Mouse (Mus musculus) frontal cortex, adult 2 months (tissue): Measurements from ENCODE around the gene Smpd3. TPM values are rescaled to one million over a fixed set of nuclear protein-coding genes. Genes with fewer than 3 reads are reported as not detected.

Experiments used
- DNase-seq, 2 experiments: peaks; one replicate each; pipeline ENCODE4 v3.0.0; 2022; ENCODE audit warnings: low spot score in 1 of 2; ENCODE audit errors: extremely low spot score in 1 of 2
- polyA plus RNA-seq: library from polyadenylated mRNA; depleted of rRNA; stranded (reverse); fragments of >200 nt; gene quantifications from 2 replicates; pipeline ENCODE4 v1.2.3, GENCODE M21; 2012

Smpd3 gene
- polyA plus RNA-seq, 1 experiment, result 20.7 TPM

DNA sequence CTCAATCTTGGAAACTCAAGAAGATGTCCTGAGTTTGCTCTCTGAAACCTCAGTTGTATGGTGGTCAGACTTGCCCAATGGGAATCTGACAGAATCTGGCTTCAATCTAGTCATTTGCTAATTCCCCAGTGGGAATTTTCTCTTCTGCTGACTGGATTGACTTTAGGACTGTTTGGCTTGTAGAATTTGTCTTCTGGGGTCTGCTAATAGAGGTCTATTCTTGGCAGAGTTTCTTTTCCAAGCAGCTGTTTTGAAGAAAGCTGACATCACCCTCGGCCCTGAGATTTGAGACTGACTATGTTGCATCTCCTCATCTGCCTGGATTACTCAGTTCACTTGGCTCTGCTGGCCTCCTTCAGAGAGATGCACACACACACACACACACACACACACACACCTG is 38.9 kb downstream of the Smpd3 start:
- DNase-seq, result no peak

DNA sequence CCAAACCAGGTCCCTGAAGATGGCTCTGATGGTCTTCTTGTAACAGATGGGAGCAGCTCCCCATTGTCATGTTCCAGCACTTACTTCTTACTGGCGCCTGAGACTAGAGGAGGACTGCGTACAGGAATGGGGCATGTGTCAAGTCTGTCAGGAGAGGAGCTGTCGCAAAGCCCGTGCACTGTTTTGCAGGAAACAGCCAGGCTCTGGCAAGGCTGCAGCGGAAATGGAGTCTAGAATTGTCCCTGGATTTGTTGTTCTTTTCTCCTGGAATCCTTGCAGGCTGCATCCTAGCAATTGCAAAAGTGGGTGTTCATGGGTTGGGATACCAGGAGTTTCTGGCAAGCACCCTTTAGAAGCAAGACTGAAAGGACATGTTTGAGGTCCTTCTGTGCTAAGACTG is 39.5 kb downstream of the Smpd3 start:
- no peak for DNase-seq

DNA sequence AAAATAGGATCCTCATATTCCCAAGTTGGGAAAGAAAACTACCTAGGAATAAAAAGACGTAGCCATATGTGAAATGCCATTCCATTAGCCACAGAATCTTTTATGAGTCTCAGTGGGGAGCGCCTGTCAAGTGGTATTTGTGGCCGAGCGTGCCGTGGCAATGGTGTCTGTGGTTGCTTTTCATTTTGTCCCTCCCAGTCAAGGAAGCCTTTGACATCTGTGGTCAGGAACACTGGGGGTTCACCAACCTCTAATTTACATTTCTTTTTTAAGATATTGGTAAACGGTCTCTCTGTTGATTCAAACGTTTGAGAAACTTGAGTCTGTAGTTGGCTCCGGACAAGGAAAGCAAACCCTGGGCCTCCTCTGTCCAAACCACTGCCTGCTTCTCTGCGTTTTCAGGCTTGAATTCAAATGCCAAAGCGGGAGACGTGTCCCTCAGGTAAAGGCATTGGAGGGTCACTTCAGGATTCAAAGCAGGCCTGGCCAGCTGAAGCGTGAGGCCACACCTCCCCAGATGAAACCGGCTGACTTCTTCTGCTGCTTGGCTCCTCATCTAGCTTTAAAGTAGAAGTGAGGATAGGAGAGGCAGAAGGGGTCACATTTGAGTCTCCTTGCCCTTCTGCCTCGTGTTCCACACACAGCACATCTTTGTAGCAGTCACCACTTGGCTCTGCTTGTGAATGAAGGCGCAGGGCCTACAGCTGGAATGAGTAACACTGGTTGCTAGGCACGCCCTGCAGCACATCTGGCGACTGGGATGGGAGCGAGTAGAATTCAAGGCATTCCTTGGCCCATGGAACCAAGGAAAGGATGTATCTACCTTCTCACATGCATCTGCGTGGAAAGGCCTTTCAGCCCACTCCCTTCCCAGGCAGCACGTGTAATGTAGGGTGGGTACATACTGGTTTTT is 45.0 kb downstream of the Smpd3 start:
- no peak for DNase-seq

DNA sequence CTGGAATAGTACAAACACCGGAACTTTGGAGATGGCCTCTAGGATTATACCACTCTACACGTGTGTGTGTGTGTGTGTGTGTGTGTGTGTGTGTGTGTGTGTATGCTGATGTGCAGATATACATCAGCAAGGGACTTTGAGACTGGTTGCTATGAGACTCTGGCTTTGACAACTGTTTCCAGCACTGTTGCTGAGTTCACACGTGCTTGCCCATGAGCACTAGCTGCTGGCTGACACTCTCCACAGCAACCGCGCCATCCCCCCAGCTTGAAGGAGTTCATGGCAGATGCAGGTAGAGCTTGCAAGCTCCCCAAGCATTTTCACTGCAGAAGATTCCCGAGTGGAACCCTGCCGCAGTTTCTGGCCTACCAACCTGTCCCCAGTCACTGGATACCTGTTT is 48.3 kb downstream of the Smpd3 start:
- DNase-seq, result no peak

DNA sequence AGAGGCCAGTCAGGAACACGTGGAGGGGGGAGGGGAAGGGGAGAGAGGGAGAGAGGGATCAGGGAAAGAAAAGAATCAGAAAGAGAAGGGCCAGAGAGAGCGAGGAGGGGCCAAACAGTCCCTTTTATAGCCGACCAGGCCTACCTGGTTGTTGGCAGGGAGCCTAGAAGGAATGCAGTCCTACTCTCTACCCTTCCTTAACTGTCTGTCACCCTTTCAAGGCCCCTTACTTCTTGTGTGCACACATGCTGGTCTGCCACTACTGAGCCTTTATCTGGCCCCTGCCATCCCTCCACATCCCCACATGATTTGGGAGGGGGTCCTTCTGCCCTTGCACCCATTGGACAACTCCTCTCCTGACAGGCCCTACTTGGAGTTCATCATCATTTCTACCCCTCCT is 49.1 kb downstream of the Smpd3 start:
- no peak for DNase-seq

DNA sequence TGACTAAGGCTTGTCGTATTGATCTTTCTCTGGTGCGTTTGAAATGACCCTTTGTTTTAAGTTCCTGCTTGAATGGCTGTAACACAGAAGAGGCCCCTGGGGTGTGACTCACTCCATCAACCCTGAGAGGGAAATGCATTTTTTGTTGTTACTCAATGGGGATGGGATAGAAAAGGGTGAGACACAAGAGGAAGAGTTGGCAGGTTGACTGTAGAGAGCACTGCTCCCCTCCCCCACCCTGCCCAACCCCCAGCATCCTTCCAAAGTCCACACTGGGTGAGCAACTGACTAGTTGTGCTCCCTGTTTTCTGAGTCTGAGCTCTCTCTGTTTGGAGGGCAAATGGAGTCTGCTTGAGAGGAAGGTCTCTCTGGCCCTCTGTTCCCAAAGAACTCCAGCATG is 50.3 kb downstream of the Smpd3 start:
- DNase-seq, result no peak

DNA sequence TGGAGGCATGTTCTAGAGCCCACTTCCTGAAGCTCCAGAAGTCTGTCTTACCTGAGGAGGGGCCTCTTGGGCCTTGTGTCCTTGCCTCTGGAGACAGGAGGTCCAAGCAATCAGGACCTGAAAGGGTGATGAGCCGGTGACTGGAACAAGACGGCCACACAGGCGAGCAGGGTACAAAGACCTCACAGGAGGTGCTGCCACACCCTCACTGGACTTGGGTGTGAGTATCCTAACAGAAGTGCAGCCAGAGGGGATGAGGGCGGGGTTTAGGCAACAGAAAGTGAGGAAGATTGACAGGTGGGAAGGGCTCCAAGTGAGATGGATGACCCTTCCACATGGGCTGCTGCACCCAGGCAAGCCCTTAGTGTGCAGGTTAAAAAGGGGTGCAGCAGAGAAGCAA is 56.9 kb downstream of the Smpd3 start:
- no peak for DNase-seq

DNA sequence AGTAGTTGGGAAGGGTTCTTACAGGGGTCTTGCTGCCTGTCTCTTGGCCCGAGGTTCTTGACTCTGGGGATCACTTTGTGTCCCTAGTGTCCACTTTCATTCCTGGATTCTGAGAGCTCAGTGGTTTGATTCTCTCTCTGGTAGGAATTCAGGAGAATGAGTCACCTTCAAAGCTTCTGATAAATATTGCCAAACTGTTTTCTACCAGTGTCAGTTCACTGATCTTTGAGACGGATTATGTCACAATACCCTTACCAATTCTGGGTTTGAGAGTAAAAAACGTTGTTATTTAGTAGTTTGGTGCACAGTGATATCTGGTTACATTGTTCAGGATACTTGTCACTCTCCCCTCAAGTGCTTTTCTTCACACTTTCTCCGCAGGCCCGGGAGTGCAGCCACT is 57.6 kb downstream of the Smpd3 start:
- no peak for DNase-seq

DNA sequence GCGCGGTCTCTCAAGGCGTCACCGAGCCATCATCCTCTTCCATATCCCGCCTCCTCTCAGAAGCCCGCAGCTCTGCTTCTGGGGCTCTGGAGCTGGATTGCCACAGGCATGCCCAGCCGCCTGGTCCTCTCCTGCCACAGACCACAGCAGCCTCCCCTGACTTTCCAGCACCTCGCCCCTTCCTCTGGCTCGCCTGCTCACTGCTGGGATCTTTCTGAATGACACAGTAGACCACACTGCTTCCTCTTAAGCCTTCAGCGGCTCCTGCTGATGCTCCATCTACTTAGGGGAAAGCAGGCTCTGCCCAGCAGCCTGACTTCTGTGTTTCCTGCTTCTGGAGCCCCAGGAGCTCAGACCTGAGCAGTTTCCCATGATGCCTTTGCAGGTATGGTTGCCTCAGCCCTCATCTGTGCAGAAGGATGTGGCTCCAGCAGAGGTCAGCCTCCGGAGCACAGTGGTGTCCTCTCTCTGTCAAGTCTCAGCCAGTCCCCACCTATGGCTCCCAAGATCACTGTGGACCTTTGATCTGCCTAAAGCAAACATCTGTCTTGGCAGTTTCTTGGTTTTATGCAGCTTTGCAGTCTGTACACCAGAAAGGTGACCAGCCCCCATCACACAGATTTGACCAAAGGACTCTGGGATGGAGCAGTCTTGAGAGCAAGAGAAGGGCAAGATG is 59.3 kb downstream of the Smpd3 start:
- no peak for DNase-seq

DNA sequence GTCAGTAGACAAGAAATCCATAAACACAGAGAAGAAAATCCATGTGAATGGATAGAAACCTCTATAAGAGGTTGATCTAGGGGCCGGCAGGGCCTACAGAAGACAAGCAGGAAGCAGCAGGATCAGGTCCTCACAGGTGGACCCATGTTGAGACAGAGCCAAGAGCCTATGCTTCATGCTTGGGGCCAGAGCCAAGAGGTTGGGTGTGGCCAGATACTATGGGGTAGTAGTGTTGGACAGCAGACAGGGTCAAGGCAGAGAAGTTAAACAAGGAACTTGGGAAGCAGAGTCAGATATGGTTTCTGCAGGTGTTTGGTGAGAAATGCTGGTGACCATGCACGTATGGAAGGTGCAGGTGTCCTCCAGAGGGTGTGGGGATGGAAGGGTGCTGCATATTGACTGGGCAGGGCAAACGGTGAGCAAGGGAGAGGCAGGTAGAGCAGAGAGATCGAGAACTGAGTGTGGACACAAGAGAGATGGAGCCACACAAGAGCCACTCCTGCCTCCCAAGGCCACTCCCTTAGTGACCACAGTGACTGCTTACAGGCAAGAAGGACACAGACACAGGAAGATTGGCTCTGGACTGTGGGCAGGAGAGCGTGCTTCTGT is 61.0 kb downstream of the Smpd3 start:
- no peak for DNase-seq

DNA sequence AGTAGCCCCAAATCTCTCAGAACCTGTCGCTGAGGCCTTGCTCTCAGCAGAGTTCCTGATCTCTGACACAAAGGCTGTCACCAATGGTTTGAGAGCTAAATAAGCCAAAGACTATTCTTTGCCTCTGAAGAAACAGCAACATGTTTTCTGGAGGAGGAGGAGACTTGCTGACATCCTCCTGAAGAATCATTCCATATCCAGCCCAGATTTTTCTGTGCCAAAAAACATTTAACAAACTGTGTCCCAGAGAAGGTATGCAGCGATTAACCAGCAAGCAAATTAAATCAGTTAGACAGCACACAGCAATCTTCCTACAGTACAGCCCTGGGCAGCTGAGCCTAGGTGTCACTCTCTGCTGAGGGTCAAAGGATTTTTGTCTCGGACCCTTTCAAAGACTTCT is 64.3 kb downstream of the Smpd3 start:
- peak in 1 of 2 experiments; percentile 71 for DNase-seq

DNA sequence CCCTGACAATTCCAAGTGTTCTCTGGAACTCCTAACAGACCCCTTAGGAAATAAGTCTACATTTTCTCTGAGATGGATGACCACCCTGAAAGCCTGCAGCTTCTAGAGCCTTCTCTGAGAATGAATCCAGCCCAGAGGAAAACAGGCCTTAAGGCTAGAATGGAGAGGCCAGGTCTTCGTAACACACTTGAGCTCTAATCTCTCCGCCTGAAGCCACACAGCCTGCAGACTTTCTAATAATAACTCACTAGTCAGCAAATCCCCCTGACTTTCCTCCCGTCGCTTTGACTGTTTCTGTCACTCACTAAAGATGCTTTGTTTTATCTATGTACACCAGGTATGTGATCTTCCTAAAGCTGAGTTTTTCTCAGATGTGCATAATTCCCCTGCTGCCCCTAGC is 66.4 kb downstream of the Smpd3 start:
- DNase-seq, result no peak

DNA sequence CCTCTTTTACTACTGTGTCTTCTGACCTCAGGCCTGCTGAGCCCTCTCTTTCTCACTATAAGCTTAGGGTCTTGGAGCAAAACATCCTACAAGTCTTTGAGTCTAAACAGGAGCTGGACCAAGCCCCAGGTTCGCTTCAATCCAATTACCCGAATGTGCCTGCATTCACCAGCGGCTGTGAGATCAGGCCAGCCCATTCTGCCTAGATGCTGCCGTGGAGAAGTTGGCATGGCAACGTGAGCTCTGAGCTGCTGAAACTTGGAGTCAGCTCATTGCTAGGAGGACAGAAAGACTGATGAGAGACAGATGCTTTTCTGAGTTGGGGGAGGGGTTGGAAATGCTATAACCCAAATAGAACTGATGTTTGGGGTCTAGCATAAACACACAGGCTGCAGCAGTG is 67.0 kb downstream of the Smpd3 start:
- peak; percentile 72 to 79 for DNase-seq

DNA sequence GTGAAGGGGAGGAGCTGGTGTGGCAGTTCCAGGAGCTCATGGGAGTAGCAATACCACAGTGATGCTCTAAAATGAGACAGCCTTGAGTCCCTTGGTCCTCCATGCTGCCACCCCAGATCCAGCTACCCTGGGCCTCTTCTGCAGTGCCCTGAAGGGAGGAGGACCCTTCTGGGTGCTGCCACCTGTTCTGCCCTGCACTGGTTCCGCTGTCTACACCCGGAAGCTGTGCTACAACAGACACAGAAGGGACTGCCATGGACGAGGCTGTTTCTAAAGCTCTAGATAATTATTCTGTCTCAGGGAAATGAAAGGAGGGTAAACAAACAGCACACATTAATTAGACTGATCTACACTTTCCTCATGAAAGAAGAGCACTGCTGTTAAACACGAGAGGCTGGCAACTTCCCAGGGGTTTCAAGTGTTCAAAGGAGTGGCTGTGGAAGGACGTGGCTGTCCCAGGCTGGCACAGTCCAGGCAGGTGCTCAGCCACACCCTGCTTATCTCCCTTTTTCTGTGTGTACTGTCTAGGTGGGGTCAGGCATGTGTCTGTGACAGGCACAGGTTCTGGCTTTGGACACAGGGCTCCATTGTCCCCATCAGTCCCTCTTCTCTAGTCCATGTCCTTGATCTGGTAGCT is 69.0 kb downstream of the Smpd3 start:
- no peak for DNase-seq

DNA sequence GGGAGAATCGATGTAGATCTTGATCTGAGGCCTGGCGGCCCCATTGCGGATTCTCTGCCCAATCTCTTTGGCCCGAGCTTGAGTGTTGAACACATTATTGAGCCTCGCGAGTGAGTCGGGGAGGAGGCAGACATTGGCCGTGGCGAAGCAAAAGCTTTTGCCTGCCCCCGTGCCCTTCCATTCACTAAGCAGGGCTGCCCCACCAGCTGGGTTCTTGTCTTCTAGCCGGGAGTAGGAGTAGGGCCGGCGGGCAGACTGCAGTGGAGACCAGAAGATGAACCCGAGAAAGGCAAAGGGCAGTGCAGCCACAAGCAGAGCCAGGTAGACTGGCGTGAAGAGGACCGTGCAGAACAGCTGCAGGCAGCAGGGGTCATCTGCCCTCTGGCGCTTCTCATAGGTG is 72.4 kb downstream of the Smpd3 start:
- DNase-seq, result no peak

DNA sequence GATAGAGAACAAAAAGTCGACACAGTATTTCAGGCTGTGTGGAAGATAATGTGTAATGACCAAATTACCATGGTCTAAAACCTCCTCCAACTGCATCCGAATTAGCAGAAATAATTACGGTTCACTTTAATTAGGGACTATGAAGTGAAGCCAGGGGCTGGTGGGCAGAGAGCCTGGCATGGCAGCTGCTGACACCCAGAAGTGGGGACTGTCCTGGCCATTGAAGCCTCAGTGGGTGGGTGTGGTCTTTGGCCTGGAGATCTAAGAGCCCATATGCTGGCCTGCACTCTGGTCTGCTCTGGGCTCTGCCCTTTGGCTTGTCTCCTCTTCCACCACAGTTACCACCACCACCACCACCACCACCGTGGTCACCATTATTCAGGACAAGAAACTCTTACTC is 73.9 kb downstream of the Smpd3 start:
- DNase-seq, result no peak

DNA sequence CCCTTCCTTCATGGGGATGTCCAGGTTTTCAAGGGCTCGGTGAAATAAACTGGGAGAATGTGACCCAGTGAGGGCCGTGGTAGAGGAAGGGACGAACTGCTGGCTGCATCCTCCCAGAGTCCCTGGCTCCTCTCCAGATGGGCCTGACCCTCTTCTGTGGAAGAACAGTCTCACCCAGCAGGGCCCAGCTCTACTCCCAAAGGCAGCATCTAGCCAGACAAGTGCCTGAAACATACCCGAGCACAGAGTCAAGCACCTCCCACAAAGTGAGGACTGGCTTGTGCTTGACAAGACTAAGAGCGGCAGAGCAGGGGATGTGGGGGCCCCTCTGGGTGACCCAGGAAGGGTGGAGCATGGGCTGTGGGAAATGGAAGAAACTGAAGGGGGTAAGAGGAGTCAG is 75.4 kb downstream of the Smpd3 start:
- DNase-seq, result no peak

DNA sequence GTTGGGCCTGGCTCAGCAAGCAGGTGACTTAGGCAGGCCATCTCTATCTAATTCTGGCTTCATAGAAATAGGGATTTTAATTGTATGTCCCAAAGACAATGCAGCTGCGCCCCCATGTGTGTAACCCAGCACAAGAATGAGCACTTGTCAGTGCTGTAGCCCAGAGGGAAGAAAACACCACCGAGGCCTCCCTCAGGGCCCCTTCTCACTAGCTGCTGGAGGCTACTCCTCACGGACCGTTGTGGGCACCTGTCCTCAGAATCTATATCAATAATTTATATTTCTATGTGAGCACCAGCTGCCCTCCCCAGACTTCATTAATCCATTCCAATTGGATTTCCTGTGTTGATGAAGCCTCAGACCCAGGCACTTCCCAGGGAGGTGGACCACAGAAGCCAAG is 76.9 kb downstream of the Smpd3 start:
- DNase-seq, result no peak

DNA sequence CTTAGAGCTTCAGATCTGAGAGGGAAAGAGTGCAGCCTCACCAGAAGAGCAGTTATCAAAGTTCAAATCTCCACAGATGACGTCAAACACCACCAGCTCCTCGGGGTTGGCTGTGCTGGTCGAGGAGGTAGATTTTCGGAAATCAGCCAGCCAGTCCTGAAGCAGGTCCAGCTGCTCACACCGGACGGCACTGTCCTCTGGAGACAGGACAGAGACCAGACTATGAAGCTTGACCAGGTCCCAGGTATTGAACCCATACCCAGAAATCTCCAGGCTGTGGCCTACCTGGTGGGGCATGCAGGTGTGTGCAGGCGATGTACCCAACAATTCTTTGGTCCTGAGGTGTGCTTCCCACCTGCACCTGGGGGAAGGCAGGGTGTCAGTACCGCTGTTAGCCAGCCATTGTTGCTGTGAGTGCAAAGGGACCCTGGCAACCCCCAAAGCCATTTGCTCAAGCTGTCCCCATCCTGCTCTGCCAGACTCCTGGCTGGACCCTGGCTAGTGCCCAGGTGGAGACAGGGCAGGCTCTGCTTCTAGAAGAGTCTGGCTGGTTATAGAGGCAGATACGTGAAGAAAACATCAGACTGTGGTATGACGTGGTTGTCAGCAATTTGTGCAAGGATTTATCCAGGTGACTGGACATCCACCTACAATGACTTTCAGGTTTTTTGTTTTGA is 78.1 kb downstream of the Smpd3 start:
- no peak for DNase-seq

DNA sequence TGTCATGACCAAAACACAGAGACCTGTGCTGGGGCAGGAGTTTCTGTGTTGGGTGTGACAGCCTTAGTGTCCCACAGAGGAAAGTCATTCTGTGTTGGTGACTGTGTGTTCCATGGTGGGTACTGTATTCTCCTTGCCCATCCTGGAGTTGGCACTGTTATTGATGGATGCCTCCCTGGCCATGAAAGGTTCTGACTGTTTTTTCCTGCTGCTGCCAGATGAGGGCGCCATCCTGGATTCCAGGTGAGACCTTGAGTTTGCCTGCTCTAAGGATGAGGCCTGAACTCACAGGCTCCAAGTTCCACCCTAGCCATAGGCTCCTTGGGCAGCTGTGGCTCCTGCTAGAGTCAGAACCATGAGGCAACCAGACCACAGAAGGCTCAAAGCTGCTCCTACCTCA is 79.6 kb downstream of the Smpd3 start:
- no peak for DNase-seq

DNA sequence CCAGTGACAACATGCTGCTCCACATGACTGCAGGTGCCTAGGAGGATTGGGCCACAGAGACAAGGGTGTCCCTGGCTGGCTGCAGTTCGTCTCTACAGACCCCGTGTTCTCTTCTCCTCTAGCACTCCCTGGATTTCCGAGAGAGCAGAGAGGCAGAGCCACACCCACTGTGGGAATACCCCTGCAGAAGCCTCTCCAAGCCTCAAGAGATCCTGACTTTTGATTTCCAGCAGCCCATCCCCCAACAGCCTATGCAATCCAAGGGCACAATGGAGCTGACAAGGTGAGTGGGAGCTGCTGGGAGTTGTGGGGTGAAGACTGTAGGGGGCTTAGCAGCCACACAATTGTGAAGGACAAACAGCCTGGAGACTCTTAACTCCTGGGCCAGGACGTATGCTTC is 87.6 kb downstream of the Smpd3 start:
- no peak for DNase-seq
